8 mouse cellular contexts compared by ENCODE assay signal in the genomic region with DNA sequence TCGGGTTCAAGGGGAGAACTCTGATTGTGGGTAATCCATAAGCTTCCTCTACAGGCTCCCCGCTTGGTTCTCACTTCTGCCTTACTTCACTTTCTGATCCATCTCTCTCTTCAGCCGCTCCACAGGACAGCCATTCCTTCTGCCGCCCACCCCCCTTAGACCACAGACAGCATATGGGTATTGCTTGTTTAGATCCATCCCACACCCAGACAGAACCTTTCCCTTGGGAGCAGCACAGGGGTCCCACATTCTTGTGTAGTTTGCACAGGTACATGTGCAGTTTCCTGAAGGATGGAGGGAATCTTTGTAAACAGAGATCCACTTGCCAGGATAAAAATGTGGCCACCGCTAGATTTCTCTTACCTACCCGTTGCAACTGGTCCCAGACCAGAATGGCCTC. TPM values are rescaled to one million over a fixed set of nuclear protein-coding genes. Genes with fewer than 3 reads are reported as not detected.
A peak's percentile ranks its signal among the peaks of the same experiment; 100 is the strongest.
DNase-seq lines count a peak whose midpoint lies in the region; ATAC-seq lines count a peak whose summit lies in the region.
"Had no signal": no experiment of that assay in that cellular context is flagged by ENCODE, and none has a peak within 500 bp of the region (broad histone marks: within the 10 kb centered on the region; RNA-seq: fewer than 3 reads in every experiment).

No protein-coding gene starts in this region.

- H3K9me3 ChIP-seq in kidney, embryonic 16.5 days (ENCODE audit: low read length), result no peaks in the 10 kb centered on the region
- H3K9me3 ChIP-seq in embryonic facial prominence, embryonic 15.5 days (replicated peaks), result no peaks in the 10 kb centered on the region
- H3K9me3 ChIP-seq in hindbrain, embryonic 16.5 days (ENCODE audit: control insufficient read depth, low read length), result no peaks in the 10 kb centered on the region
- H3K9me3 ChIP-seq in midbrain, embryonic 16.5 days (replicated peaks; ENCODE audit: control insufficient read depth, low read length, poor library complexity, severe bottlenecking), result no peaks in the 10 kb centered on the region

- peak overlapping the region; percentile 94 for H3K4me2 ChIP-seq in kidney, embryonic 16.5 days (replicated peaks; ENCODE audit: low read depth, low read length)
- no peak overlapping the region for H3K4me2 ChIP-seq in embryonic facial prominence, embryonic 15.5 days (replicated peaks)
- peak overlapping the region; percentile 62 for H3K4me2 ChIP-seq in hindbrain, embryonic 16.5 days (ENCODE audit: low read length)
- peak overlapping the region; percentile 98 for H3K4me2 ChIP-seq in midbrain, embryonic 16.5 days (ENCODE audit: low read length)

- H3K4me3 ChIP-seq in kidney, embryonic 16.5 days (ENCODE audit: low read length), result peak overlapping the region; percentile 81
- 0 out of 2 replicates have a peak overlapping the region, but pooled peaks have one; percentile 70 for H3K4me3 ChIP-seq in embryonic facial prominence, embryonic 15.5 days (replicated peaks)
- peak overlapping the region; percentile 73 for H3K4me3 ChIP-seq in hindbrain, embryonic 16.5 days (ENCODE audit: low read length)
- peak overlapping the region; percentile 63; the same call in 1 of the 2 replicates for H3K4me3 ChIP-seq in midbrain, embryonic 16.5 days (ENCODE audit: low read depth, low read length)

- WGBS in kidney, embryonic 16.5 days, result 38% methylated on average over 6 of the region's 6 CpGs
- 33% methylated on average over 6 of the region's 6 CpGs for WGBS in embryonic facial prominence, embryonic 15.5 days
- WGBS in hindbrain, embryonic 16.5 days, result 25% methylated on average over 6 of the region's 6 CpGs
- 21% methylated on average over 6 of the region's 6 CpGs for WGBS in midbrain, embryonic 16.5 days

- no peaks in the 10 kb centered on the region for H3K36me3 ChIP-seq in kidney, embryonic 16.5 days (ENCODE audit: insufficient read depth, low read length)
- no peaks in the 10 kb centered on the region for H3K36me3 ChIP-seq in embryonic facial prominence, embryonic 15.5 days
- H3K36me3 ChIP-seq in hindbrain, embryonic 16.5 days (ENCODE audit: control insufficient read depth, insufficient read depth, low read length), result no peaks in the 10 kb centered on the region
- H3K36me3 ChIP-seq in midbrain, embryonic 16.5 days (ENCODE audit: control insufficient read depth, insufficient read depth, low read length), result no peaks in the 10 kb centered on the region

- ATAC-seq in kidney, embryonic 16.5 days (ENCODE audit: low FRiP score, low TSS enrichment), result no peak
- no peak for ATAC-seq in embryonic facial prominence, embryonic 15.5 days (ENCODE audit: insufficient number of reproducible peaks, low FRiP score, low TSS enrichment, low read depth)
- no peak for ATAC-seq in hindbrain, embryonic 16.5 days
- ATAC-seq in midbrain, embryonic 16.5 days, result no peak

- H3K27me3 ChIP-seq in kidney, embryonic 16.5 days (ENCODE audit: insufficient read depth, low read length), result no peaks in the 10 kb centered on the region
- no peaks in the 10 kb centered on the region for H3K27me3 ChIP-seq in embryonic facial prominence, embryonic 15.5 days
- H3K27me3 ChIP-seq in hindbrain, embryonic 16.5 days (replicated peaks; ENCODE audit: control insufficient read depth, insufficient read depth, low read length), result no peaks in the 10 kb centered on the region
- no peaks in the 10 kb centered on the region for H3K27me3 ChIP-seq in midbrain, embryonic 16.5 days (ENCODE audit: control insufficient read depth, insufficient read depth, low read depth, low read length)

- H3K27ac ChIP-seq in kidney, embryonic 16.5 days (ENCODE audit: low read length), result peak overlapping the region; percentile 96
- no peak overlapping the region for H3K27ac ChIP-seq in embryonic facial prominence, embryonic 15.5 days (replicated peaks)
- peak overlapping the region; percentile 12; the same call in 1 of the 2 replicates for H3K27ac ChIP-seq in hindbrain, embryonic 16.5 days (ENCODE audit: low read depth, low read length)
- H3K27ac ChIP-seq in midbrain, embryonic 16.5 days (ENCODE audit: low read length), result peak overlapping the region; percentile 92
- H3K27ac ChIP-seq: macrophage had no signal

- peak overlapping the region; percentile 80 for H3K9ac ChIP-seq in kidney, embryonic 16.5 days (replicated peaks; ENCODE audit: low read length)
- H3K9ac ChIP-seq in embryonic facial prominence, embryonic 15.5 days, result no peak overlapping the region
- peak overlapping the region; percentile 93; the same call in 1 of the 2 replicates for H3K9ac ChIP-seq in hindbrain, embryonic 16.5 days (ENCODE audit: low read depth, low read length)
- H3K9ac ChIP-seq in midbrain, embryonic 16.5 days (ENCODE audit: low read depth, low read length), result peak overlapping the region; percentile 72

- H3K4me1 ChIP-seq in kidney, embryonic 16.5 days (ENCODE audit: insufficient read depth, low read length), result peaks cover 86% of the 10 kb centered on the region
- peaks cover 91% of the 10 kb centered on the region for H3K4me1 ChIP-seq in embryonic facial prominence, embryonic 15.5 days
- peaks cover 50% of the 10 kb centered on the region for H3K4me1 ChIP-seq in hindbrain, embryonic 16.5 days (ENCODE audit: control insufficient read depth, insufficient read depth, low read depth, low read length)
- H3K4me1 ChIP-seq in midbrain, embryonic 16.5 days (ENCODE audit: control insufficient read depth, insufficient read depth, low read length), result peaks cover 51% of the 10 kb centered on the region

- no peak for DNase-seq in kidney, postnatal 4 days
- no peak for DNase-seq in adrenal gland, adult (ENCODE audit: inconsistent age in 2 of 2, low spot score in 1 of 2)
- DNase-seq in adrenal gland, postnatal 25 days, result no peak

RNA-seq across cellular contexts. Expression of a gene that starts 0.7 kb away (rescaled TPM):
- polyA plus RNA-seq in kidney, embryonic 16.5 days (2015; fragmentation: Nextera tagmentation; extraction: Ambion mirVana), result 119 and 136 TPM in 2 replicates
- polyA plus RNA-seq in embryonic facial prominence, embryonic 15.5 days (2015; fragmentation: Nextera tagmentation; extraction: Ambion mirVana), result 115 and 117 TPM in 2 replicates
- 228 and 235 TPM in 2 replicates for polyA plus RNA-seq in hindbrain, embryonic 16.5 days (2015; fragmentation: Nextera tagmentation; extraction: Ambion mirVana)
- 242 and 262 TPM in 2 replicates for polyA plus RNA-seq in midbrain, embryonic 16.5 days (2015; fragmentation: Nextera tagmentation; extraction: Ambion mirVana)
- 26.8 and 29.9 TPM in 2 replicates for total RNA-seq in adrenal gland, postnatal 25 days (2021)

RNA-seq across cellular contexts. Expression of a gene that starts 4.9 kb away (rescaled TPM):
- polyA plus RNA-seq in kidney, embryonic 16.5 days (2015; fragmentation: Nextera tagmentation; extraction: Ambion mirVana), result 68.8 and 70.3 TPM in 2 replicates
- 75.6 and 87.0 TPM in 2 replicates for polyA plus RNA-seq in embryonic facial prominence, embryonic 15.5 days (2015; fragmentation: Nextera tagmentation; extraction: Ambion mirVana)
- polyA plus RNA-seq in hindbrain, embryonic 16.5 days (2015; fragmentation: Nextera tagmentation; extraction: Ambion mirVana), result 83.8 and 87.8 TPM in 2 replicates
- 71.9 and 82.0 TPM in 2 replicates for polyA plus RNA-seq in midbrain, embryonic 16.5 days (2015; fragmentation: Nextera tagmentation; extraction: Ambion mirVana)
- 21.7 and 23.1 TPM in 2 replicates for total RNA-seq in adrenal gland, postnatal 25 days (2021)

RNA-seq across cellular contexts. Expression of a gene that starts 5.1 kb away (rescaled TPM):
- polyA plus RNA-seq in kidney, embryonic 16.5 days (2015; fragmentation: Nextera tagmentation; extraction: Ambion mirVana), result 45.5 and 48.3 TPM in 2 replicates
- polyA plus RNA-seq in embryonic facial prominence, embryonic 15.5 days (2015; fragmentation: Nextera tagmentation; extraction: Ambion mirVana), result 34.7 and 44.1 TPM in 2 replicates
- polyA plus RNA-seq in hindbrain, embryonic 16.5 days (2015; fragmentation: Nextera tagmentation; extraction: Ambion mirVana), result 12.1 and 13.2 TPM in 2 replicates
- 8.8 and 10.6 TPM in 2 replicates for polyA plus RNA-seq in midbrain, embryonic 16.5 days (2015; fragmentation: Nextera tagmentation; extraction: Ambion mirVana)
- 38.0 and 53.8 TPM in 2 replicates for total RNA-seq in adrenal gland, postnatal 25 days (2021)

RNA-seq across cellular contexts. Expression of a gene that starts 13.4 kb away (rescaled TPM):
- 0.31 and 0.41 TPM in 2 replicates for polyA plus RNA-seq in kidney, embryonic 16.5 days (2015; fragmentation: Nextera tagmentation; extraction: Ambion mirVana)
- polyA plus RNA-seq in embryonic facial prominence, embryonic 15.5 days (2015; fragmentation: Nextera tagmentation; extraction: Ambion mirVana), result 0.57 and 0.64 TPM in 2 replicates
- 1.3 and 1.4 TPM in 2 replicates for polyA plus RNA-seq in hindbrain, embryonic 16.5 days (2015; fragmentation: Nextera tagmentation; extraction: Ambion mirVana)
- 0.78 and 0.98 TPM in 2 replicates for polyA plus RNA-seq in midbrain, embryonic 16.5 days (2015; fragmentation: Nextera tagmentation; extraction: Ambion mirVana)
- total RNA-seq in adrenal gland, postnatal 25 days (2021), result 0.21 TPM in 1 of 2 replicates, not detected in the other
- polyA plus RNA-seq: macrophage had no signal

RNA-seq across cellular contexts. Expression of a gene that starts 14.2 kb away (rescaled TPM):
- polyA plus RNA-seq in kidney, embryonic 16.5 days (2015; fragmentation: Nextera tagmentation; extraction: Ambion mirVana), result 59.1 and 62.4 TPM in 2 replicates
- polyA plus RNA-seq in embryonic facial prominence, embryonic 15.5 days (2015; fragmentation: Nextera tagmentation; extraction: Ambion mirVana), result 40.6 and 43.7 TPM in 2 replicates
- polyA plus RNA-seq in hindbrain, embryonic 16.5 days (2015; fragmentation: Nextera tagmentation; extraction: Ambion mirVana), result 26.2 and 26.6 TPM in 2 replicates
- 19.8 and 21.6 TPM in 2 replicates for polyA plus RNA-seq in midbrain, embryonic 16.5 days (2015; fragmentation: Nextera tagmentation; extraction: Ambion mirVana)
- 17.0 and 20.6 TPM in 2 replicates for total RNA-seq in adrenal gland, postnatal 25 days (2021)
